ENCODE assay signal across 9 mouse cellular contexts in the genomic region with DNA sequence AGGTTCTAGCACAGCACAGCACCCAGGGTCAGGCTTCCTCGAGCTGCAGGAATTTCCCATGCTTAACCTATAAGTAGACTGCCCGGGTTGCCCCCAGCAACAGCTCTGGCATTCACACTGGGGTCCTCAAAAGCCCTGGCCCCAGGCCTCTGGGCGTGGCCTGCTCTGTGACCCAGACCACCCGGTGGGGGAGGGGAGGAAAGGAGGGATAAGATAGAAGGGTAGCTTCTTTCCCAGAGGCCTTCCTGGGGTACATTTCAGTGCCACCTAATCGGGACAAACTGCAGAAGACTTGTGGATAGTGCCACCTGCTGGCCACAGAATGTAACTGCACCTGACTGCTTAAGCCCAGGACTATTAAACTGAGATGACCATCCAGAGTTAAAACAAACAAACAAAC. TPM values are rescaled to one million over a fixed set of nuclear protein-coding genes. Genes with fewer than 3 reads are reported as not detected.
DNase-seq lines count a peak whose midpoint lies in the region; ATAC-seq and TF ChIP-seq lines count a peak whose summit lies in the region.
"Had no signal": no experiment of that assay in that cellular context is flagged by ENCODE, and none has a peak within 500 bp of the region (broad histone marks: within the 10 kb centered on the region; RNA-seq: fewer than 3 reads in every experiment).

No protein-coding gene starts in this region.

- H3K27ac ChIP-seq in intestine, embryonic 16.5 days (ENCODE audit: low read length) = no peak overlapping the region
- no peak overlapping the region for H3K27ac ChIP-seq in liver, embryonic 11.5 days (ENCODE audit: low read depth, low read length)
- no peak overlapping the region for H3K27ac ChIP-seq in testis, adult 2 months (ENCODE audit: control insufficient read depth, insufficient read depth, low read depth, low read length)
- H3K27ac ChIP-seq: embryonic facial prominence, embryonic 15.5 days had no signal

- no peak for TF ChIP-seq POLR2A in testis, adult 2 months (IDR thresholded peaks at IDR 0.05; ENCODE audit: control insufficient read depth, low read depth, low read length)

- ATAC-seq in intestine, embryonic 16.5 days = peak; percentile 49
- 0 out of 2 replicates have a peak, but pooled peaks have one; percentile 42 for ATAC-seq in liver, embryonic 11.5 days (replicated peaks; ENCODE audit: low FRiP score)

- DNase-seq in urinary bladder, postnatal 36 days (ENCODE audit: low spot score in 2 of 2) = peak; percentile 48 to 49
- DNase-seq in urinary bladder, adult 2 months (ENCODE audit: low spot score) = no peak
- peak; percentile 56 for DNase-seq in cerebellum, adult 9-11 months
- DNase-seq in gastrocnemius, adult 18-20 months (ENCODE audit: low spot score) = peak; percentile 56
- DNase-seq in liver, embryonic 11.5 days (ENCODE audit: low spot score) = peak; percentile 40
- DNase-seq in naive thymus-derived CD4-positive, alpha-beta T cell, adult 2 months (ENCODE audit: low read depth) = peak; percentile 74

- no peaks in the 10 kb centered on the region for H3K36me3 ChIP-seq in intestine, embryonic 16.5 days (ENCODE audit: control insufficient read depth, insufficient read depth, low read length)
- no peaks in the 10 kb centered on the region for H3K36me3 ChIP-seq in liver, embryonic 11.5 days (ENCODE audit: control insufficient read depth, insufficient read depth, low read length)
- H3K36me3 ChIP-seq in testis, adult 2 months (ENCODE audit: control insufficient read depth, insufficient read depth, low read length) = no peaks in the 10 kb centered on the region
- H3K36me3 ChIP-seq: embryonic facial prominence, embryonic 15.5 days had no signal

- no peak overlapping the region for H3K4me2 ChIP-seq in intestine, embryonic 16.5 days (ENCODE audit: low read depth, low read length)
- no peak overlapping the region for H3K4me2 ChIP-seq in liver, embryonic 11.5 days
- H3K4me2 ChIP-seq: embryonic facial prominence, embryonic 15.5 days had no signal

- H3K9ac ChIP-seq in intestine, embryonic 16.5 days (ENCODE audit: low read depth, low read length) = 0 out of 2 replicates have a peak overlapping the region, but pooled peaks have one; percentile 37
- H3K9ac ChIP-seq in liver, embryonic 11.5 days (ENCODE audit: low read depth, low read length) = no peak overlapping the region
- H3K9ac ChIP-seq: embryonic facial prominence, embryonic 15.5 days had no signal

- no peaks in the 10 kb centered on the region for H3K9me3 ChIP-seq in intestine, embryonic 16.5 days (ENCODE audit: control insufficient read depth, low read length)
- H3K9me3 ChIP-seq in liver, embryonic 11.5 days (ENCODE audit: control insufficient read depth, low read length) = no peaks in the 10 kb centered on the region
- H3K9me3 ChIP-seq: embryonic facial prominence, embryonic 15.5 days had no signal

- H3K27me3 ChIP-seq in intestine, embryonic 16.5 days (replicated peaks; ENCODE audit: control insufficient read depth, insufficient read depth, low read length) = peaks cover 50% of the 10 kb centered on the region
- peaks cover 64% of the 10 kb centered on the region for H3K27me3 ChIP-seq in liver, embryonic 11.5 days (replicated peaks; ENCODE audit: control insufficient read depth, insufficient read depth, low read length)
- H3K27me3 ChIP-seq in testis, adult 2 months (ENCODE audit: control insufficient read depth, insufficient read depth, low read length) = no peaks in the 10 kb centered on the region; the same call in 1 of the 2 replicates

- TF ChIP-seq CTCF in testis, adult 2 months (IDR thresholded peaks at IDR 0.05; ENCODE audit: control insufficient read depth, insufficient read depth, insufficient replicate concordance, low read depth, low read length) = peak; percentile 70; the same call in 1 of the 2 replicates

- H3K4me3 ChIP-seq in intestine, embryonic 16.5 days (ENCODE audit: low read length) = no peak overlapping the region
- no peak overlapping the region for H3K4me3 ChIP-seq in liver, embryonic 11.5 days (ENCODE audit: low read depth, low read length)
- no peak overlapping the region for H3K4me3 ChIP-seq in testis, adult 2 months (ENCODE audit: control insufficient read depth, low read depth, low read length)
- H3K4me3 ChIP-seq: embryonic facial prominence, embryonic 15.5 days had no signal

- peaks cover 10% of the 10 kb centered on the region for H3K4me1 ChIP-seq in intestine, embryonic 16.5 days (ENCODE audit: control insufficient read depth, insufficient read depth, low read length)
- H3K4me1 ChIP-seq in liver, embryonic 11.5 days (replicated peaks; ENCODE audit: control insufficient read depth, insufficient read depth, low read length) = no peaks in the 10 kb centered on the region
- H3K4me1 ChIP-seq in testis, adult 2 months (ENCODE audit: control insufficient read depth, insufficient read depth, low read length) = peaks cover 8% of the 10 kb centered on the region

- WGBS in intestine, embryonic 16.5 days = 6% methylated on average over 5 of the region's 5 CpGs
- 11% methylated on average over 5 of the region's 5 CpGs for WGBS in liver, embryonic 11.5 days

RNA-seq across cellular contexts. Expression of a gene that starts 4.7 kb away (rescaled TPM):
- 0.06 TPM in 1 of 2 replicates, not detected in the other for polyA plus RNA-seq in urinary bladder, adult 2 months (2012; rRNA removed)
- total RNA-seq in gastrocnemius, adult 18-20 months (2021) = not detected
- polyA plus RNA-seq in intestine, embryonic 16.5 days (2015; fragmentation: Nextera tagmentation; extraction: Ambion mirVana) = not detected in 2 replicates
- not detected in 2 replicates for polyA plus RNA-seq in liver, embryonic 11.5 days (2014; fragmentation: Nextera tagmentation; extraction: Ambion mirVana)
- 0.06 and 0.18 TPM in 2 replicates for polyA plus RNA-seq in testis, adult 2 months (2012; rRNA removed)

RNA-seq across cellular contexts. Expression of a gene that starts 6.8 kb away (rescaled TPM):
- polyA plus RNA-seq in urinary bladder, adult 2 months (2012; rRNA removed) = 16.7 and 19.7 TPM in 2 replicates
- total RNA-seq in gastrocnemius, adult 18-20 months (2021) = 1 to 10 TPM; 6.8 to 7.0 TPM
- polyA plus RNA-seq in intestine, embryonic 16.5 days (2015; fragmentation: Nextera tagmentation; extraction: Ambion mirVana) = 30.3 and 32.5 TPM in 2 replicates
- polyA plus RNA-seq in liver, embryonic 11.5 days (2014; fragmentation: Nextera tagmentation; extraction: Ambion mirVana) = 8.6 and 8.8 TPM in 2 replicates
- 1.5 and 1.8 TPM in 2 replicates for polyA plus RNA-seq in testis, adult 2 months (2012; rRNA removed)
